In the genomic region with DNA sequence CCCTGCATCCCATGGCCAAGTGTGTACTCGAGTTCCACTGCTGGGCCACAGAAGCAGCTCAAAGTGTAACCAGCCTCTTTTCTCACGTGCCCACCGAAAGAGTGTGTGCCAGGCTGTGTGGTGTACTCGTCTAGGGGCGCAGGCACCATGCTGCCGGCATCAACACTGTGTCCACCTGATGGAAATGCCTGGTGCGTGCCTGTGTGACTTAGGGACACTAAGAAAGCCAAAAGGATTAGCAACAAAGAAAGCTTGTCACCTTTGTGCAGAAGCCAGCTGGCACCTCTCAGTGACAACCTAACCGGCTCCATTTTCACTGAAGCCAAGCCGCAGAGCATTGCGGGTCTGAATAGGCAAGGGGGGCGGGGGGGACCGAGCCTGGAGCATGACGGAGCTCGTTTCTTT, we compare ENCODE assay signal across 12 mouse cellular contexts. TPM values are rescaled to one million over a fixed set of nuclear protein-coding genes. Genes with fewer than 3 reads are reported as not detected.
DNase-seq lines count a peak whose midpoint lies in the region; ATAC-seq lines count a peak whose summit lies in the region.
"Had no signal": no experiment of that assay in that cellular context is flagged by ENCODE, and none has a peak within 500 bp of the region (broad histone marks: within the 10 kb centered on the region; RNA-seq: fewer than 3 reads in every experiment).

No protein-coding gene starts in this region.

- H3K9me3 ChIP-seq in embryonic facial prominence, embryonic 14.5 days (ENCODE audit: control insufficient read depth, low read length) = no peaks in the 10 kb centered on the region
- H3K9me3 ChIP-seq in limb, embryonic 13.5 days = no peaks in the 10 kb centered on the region
- H3K9me3 ChIP-seq: heart, embryonic 15.5 days had no signal

- no peak overlapping the region for H3K27ac ChIP-seq in embryonic facial prominence, embryonic 14.5 days (replicated peaks; ENCODE audit: low read depth, low read length)
- no peak overlapping the region for H3K27ac ChIP-seq in limb, embryonic 13.5 days
- H3K27ac ChIP-seq: heart, embryonic 15.5 days; macrophage had no signal

- 51% methylated on average over 14 of the region's 14 CpGs for WGBS in embryonic facial prominence, embryonic 14.5 days
- WGBS in limb, embryonic 13.5 days = 42% methylated on average over 14 of the region's 14 CpGs

- no peak overlapping the region for H3K9ac ChIP-seq in embryonic facial prominence, embryonic 14.5 days (ENCODE audit: low read depth, low read length)
- no peak overlapping the region for H3K9ac ChIP-seq in limb, embryonic 13.5 days
- H3K9ac ChIP-seq: heart, embryonic 15.5 days had no signal

- no peaks in the 10 kb centered on the region for H3K36me3 ChIP-seq in embryonic facial prominence, embryonic 14.5 days (ENCODE audit: control insufficient read depth, insufficient read depth, low read length)
- no peaks in the 10 kb centered on the region for H3K36me3 ChIP-seq in limb, embryonic 13.5 days
- H3K36me3 ChIP-seq: heart, embryonic 15.5 days had no signal

- H3K4me2 ChIP-seq in embryonic facial prominence, embryonic 14.5 days (ENCODE audit: low read depth, low read length) = no peak overlapping the region
- peak overlapping the region; percentile 25; the same call in 1 of the 2 replicates for H3K4me2 ChIP-seq in limb, embryonic 13.5 days (replicated peaks)
- H3K4me2 ChIP-seq: heart, embryonic 15.5 days had no signal

- H3K4me3 ChIP-seq in embryonic facial prominence, embryonic 14.5 days (ENCODE audit: low read depth, low read length) = no peak overlapping the region
- H3K4me3 ChIP-seq in limb, embryonic 13.5 days = no peak overlapping the region
- H3K4me3 ChIP-seq: heart, embryonic 15.5 days had no signal

- peaks cover 54% of the 10 kb centered on the region for H3K27me3 ChIP-seq in embryonic facial prominence, embryonic 14.5 days (replicated peaks; ENCODE audit: control insufficient read depth, insufficient read depth, low read length)
- H3K27me3 ChIP-seq in limb, embryonic 13.5 days = peaks cover 80% of the 10 kb centered on the region

- ATAC-seq in embryonic facial prominence, embryonic 14.5 days (ENCODE audit: low read depth) = peak; percentile 50; the same call in 1 of the 2 replicates
- no peak for ATAC-seq in limb, embryonic 13.5 days (ENCODE audit: low FRiP score, low read depth)

- DNase-seq in embryo, embryonic 10 days (ENCODE audit: low spot score) = peak; percentile 42
- DNase-seq in embryo, embryonic 9.5 days (ENCODE audit: extremely low spot score) = no peak
- peak; percentile 95 for DNase-seq in brain, adult 2 months (ENCODE audit: low read depth, low spot score)
- DNase-seq in embryonic facial prominence, embryonic 14.5 days (ENCODE audit: low spot score) = peak; percentile 40
- no peak for DNase-seq in urinary bladder, postnatal 25 days (ENCODE audit: low spot score)
- DNase-seq in adrenal gland, adult 8-10 months = no peak
- DNase-seq in frontal cortex, postnatal 14 days (ENCODE audit: low spot score in 2 of 2) = no peak
- DNase-seq: layer of hippocampus, adult 9-11 months; thymus, postnatal 14 days had no signal

- no peaks in the 10 kb centered on the region for H3K4me1 ChIP-seq in embryonic facial prominence, embryonic 14.5 days (ENCODE audit: control insufficient read depth, insufficient read depth, low read length)
- H3K4me1 ChIP-seq in limb, embryonic 13.5 days = peaks cover 21% of the 10 kb centered on the region
- H3K4me1 ChIP-seq: heart, embryonic 15.5 days had no signal

RNA-seq across cellular contexts. Expression of gene Clybl, which starts 49.1 kb away (rescaled TPM):
- 26.6 and 27.1 TPM in 2 replicates for polyA plus RNA-seq in embryonic facial prominence, embryonic 14.5 days (2014; fragmentation: Nextera tagmentation; extraction: Ambion mirVana)
- 13.6 and 15.9 TPM in 2 replicates for polyA plus RNA-seq in limb, embryonic 13.5 days (2015; fragmentation: Nextera tagmentation; extraction: Ambion mirVana)
- 10 to 100 TPM; 49.7 to 81.2 (median 66.3) TPM for total RNA-seq in adrenal gland, adult 8-10 months (2022)

Comparison
In these comparisons a context has a peak if more than half of its experiments do, and no peak if none do; other contexts are left out.
1. DNase-seq: peak in embryo, embryonic 10 days (single experiment), brain, adult 2 months (single experiment) and embryonic facial prominence, embryonic 14.5 days (single experiment); none in embryo, embryonic 9.5 days (single experiment), urinary bladder, postnatal 25 days (single experiment), adrenal gland, adult 8-10 months (single experiment) and frontal cortex, postnatal 14 days (0 of 2).